Mouse (Mus musculus) MEL (cell line): ENCODE measurements around the gene Macrod2. TPM values are rescaled to one million over a fixed set of nuclear protein-coding genes. Genes with fewer than 3 reads are reported as not detected.

Experiments used
- DNase-seq: peaks from one replicate; pipeline ENCODE4 v3.0.0; 2011; ENCODE audit warnings: low read depth, low spot score
- H3K27ac ChIP-seq: 2 replicates; pipeline ENCODE4 v1.5.1; 2012; ENCODE audit warnings: low read depth, mild to moderate bottlenecking, control low read depth, low read length, moderate library complexity; ENCODE audit not compliant: control insufficient read depth
- H3K27me3 ChIP-seq, 2 experiments: fragments of 150-350 bp in 1 of 2; sonication (generic) in 1 of 2; 2 replicates each; pipeline ENCODE4 v1.6.1; 2012; ENCODE audit warnings: low read length in 2 of 2, mild to moderate bottlenecking in 2 of 2, improper control_type of control experiment in 1 of 2, moderate library complexity in 1 of 2; ENCODE audit not compliant: insufficient read depth in 2 of 2, control insufficient read depth in 1 of 2
- H3K36me3 ChIP-seq, 2 experiments: 2 replicates each; pipeline ENCODE4 v1.6.1; 2012 to 2014; ENCODE audit warnings: low read length in 2 of 2, improper control_type of control experiment in 1 of 2, inconsistent platforms in 1 of 2, mild to moderate bottlenecking in 1 of 2; ENCODE audit not compliant: insufficient read depth in 2 of 2, control insufficient read depth in 1 of 2
- H3K4me1 ChIP-seq, 2 experiments: fragments of 150-350 bp in 1 of 2; sonication (generic) in 1 of 2; 2 replicates each; pipeline ENCODE4 v1.6.1; 2012; ENCODE audit warnings: low read length in 2 of 2, improper control_type of control experiment in 1 of 2, mild to moderate bottlenecking in 1 of 2; ENCODE audit not compliant: insufficient read depth in 2 of 2, control insufficient read depth in 1 of 2
- H3K4me3 ChIP-seq, 2 experiments: fragments of 150-350 bp in 1 of 2; sonication (generic) in 1 of 2; 2 replicates each; pipeline ENCODE4 v1.5.1; 2012; ENCODE audit warnings: low read depth in 2 of 2, low read length in 2 of 2, mild to moderate bottlenecking in 2 of 2, moderate library complexity in 2 of 2, control low read depth in 1 of 2, improper control_type of control experiment in 1 of 2; ENCODE audit not compliant: control insufficient read depth in 1 of 2, insufficient read depth in 1 of 2
- H3K79me2 ChIP-seq: 2 replicates; pipeline ENCODE4 v1.6.1; 2012; ENCODE audit warnings: mild to moderate bottlenecking, low read length, moderate library complexity; ENCODE audit not compliant: control insufficient read depth, poor library complexity, insufficient read depth
- H3K9ac ChIP-seq: 2 replicates; pipeline ENCODE4 v1.6.1; 2012; ENCODE audit warnings: low read depth, mild to moderate bottlenecking, control low read depth, low read length, moderate library complexity; ENCODE audit not compliant: control insufficient read depth, poor library complexity, severe bottlenecking
- H3K9me3 ChIP-seq: fragments of 150-350 bp; sonication (generic); replicated peaks from 2 replicates; pipeline ENCODE4 v1.6.1; 2012; ENCODE audit warnings: mild to moderate bottlenecking, low read length, improper control_type of control experiment, moderate library complexity; ENCODE audit not compliant: insufficient read depth
- CHD1 ChIP-seq: IDR thresholded peaks from 2 replicates; pipeline ENCODE4 v1.6.1; 2012; ENCODE audit warnings: low read depth, mild to moderate bottlenecking, inconsistent platforms, low read length, improper control_type of control experiment
- CHD2 ChIP-seq: IDR thresholded peaks from 2 replicates; pipeline ENCODE4 v1.6.1; 2011; ENCODE audit warnings: low read length, improper control_type of control experiment
- CTCF ChIP-seq, 3 experiments: IDR thresholded peaks in 2 of 3; conservative IDR thresholded peaks in 1 of 3; 2 replicates each; pipeline ENCODE4 v1.5.1; 2011 to 2012; ENCODE audit warnings: low read length in 3 of 3, low read depth in 2 of 3, mild to moderate bottlenecking in 2 of 3, improper control_type of control experiment in 1 of 3, inconsistent platforms in 1 of 3, mixed read lengths in 1 of 3, moderate library complexity in 1 of 3; ENCODE audit not compliant: control insufficient read depth in 1 of 3, insufficient read depth in 1 of 3, poor library complexity in 1 of 3, severe bottlenecking in 1 of 3
- GATA1 ChIP-seq: IDR thresholded peaks from 2 replicates; pipeline ENCODE4 v1.6.1; 2011; ENCODE audit warnings: low read depth, low read length, improper control_type of control experiment
- KAT2A ChIP-seq: conservative IDR thresholded peaks from 2 replicates; pipeline ENCODE4 v1.6.1; 2012; ENCODE audit warnings: low read depth, low read length, improper control_type of control experiment, inconsistent platforms
- MAFK ChIP-seq: IDR thresholded peaks from 2 replicates; pipeline ENCODE4 v1.6.1; 2011; ENCODE audit warnings: low read depth, mild to moderate bottlenecking, low read length, improper control_type of control experiment, borderline replicate concordance
- MAX ChIP-seq: IDR thresholded peaks from 2 replicates; pipeline ENCODE4 v1.6.1; 2011; ENCODE audit warnings: low read length, improper control_type of control experiment
- RAD21 ChIP-seq: IDR thresholded peaks from 2 replicates; pipeline ENCODE4 v1.6.1; 2011; ENCODE audit warnings: mild to moderate bottlenecking, low read depth, low read length, improper control_type of control experiment
- TAL1 ChIP-seq: IDR thresholded peaks from 2 replicates; pipeline ENCODE4 v1.6.1; 2012; ENCODE audit warnings: mild to moderate bottlenecking, inconsistent platforms, low read length, moderate library complexity, mixed read lengths
- TCF12 ChIP-seq: IDR thresholded peaks from 2 replicates; pipeline ENCODE4 v1.6.1; 2014; ENCODE audit warnings: low read depth, mild to moderate bottlenecking, inconsistent platforms, low read length, improper control_type of control experiment, moderate library complexity
- ZMIZ1 ChIP-seq: IDR thresholded peaks from 2 replicates; pipeline ENCODE4 v1.6.1; 2012; ENCODE audit warnings: low read depth, mild to moderate bottlenecking, inconsistent platforms, low read length, improper control_type of control experiment, moderate library complexity
- polyA plus RNA-seq, 2 experiments: library from polyadenylated mRNA; stranded (reverse) in 1 of 2; unstranded in 1 of 2; fragments of >175 nt in 1 of 2; fragments of >200 nt in 1 of 2; gene quantifications; 2 replicates each; pipeline versions ENCODE4 v1.2.1 to v1.2.4; 2012; ENCODE audit warnings: low replicate concordance in 2 of 2, low read depth in 1 of 2; ENCODE audit not compliant: insufficient read length in 2 of 2, insufficient read depth in 1 of 2, missing spikeins in 1 of 2
- total RNA-seq: library from RNA; depleted of rRNA; stranded (reverse); fragments of 300-350 nt; gene quantifications from 2 replicates; pipeline ENCODE4 v1.2.3, GENCODE M21; 2012

Gene Macrod2
- total and polyA plus RNA-seq, 3 experiments = not detected

DNA sequence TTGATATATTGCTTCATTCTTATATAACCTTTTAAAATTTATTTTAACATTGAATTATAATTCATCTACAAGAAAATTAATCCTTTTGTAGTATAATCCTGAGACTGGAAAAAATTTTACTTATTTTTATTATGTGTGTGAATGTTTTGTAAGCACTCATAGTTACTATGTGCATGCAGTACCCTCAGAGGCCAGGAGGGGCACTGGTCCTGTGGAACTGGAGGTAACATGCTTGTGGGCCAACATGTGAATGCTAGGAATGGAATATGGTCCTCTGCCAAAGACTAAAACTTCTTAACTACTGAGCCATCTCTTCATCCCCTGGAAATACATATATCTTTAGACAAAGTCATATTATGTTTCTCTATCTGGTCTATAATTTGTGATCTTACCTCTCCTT is 531.8 kb downstream of the Macrod2 start:
- Histone ChIP-seq H3K27ac (no peak overlapping the region), H3K9me3 (no peaks in the 10 kb centered on the region), H3K79me2 (no peaks in the 10 kb centered on the region), H3K4me1 (no peaks in the 10 kb centered on the region), H3K36me3 (no peaks in the 10 kb centered on the region), H3K4me3 (no peak overlapping the region), H3K9ac (no peak overlapping the region), H3K27me3 (no peaks in the 10 kb centered on the region)
- peak; percentile 36 for DNase-seq
- TF ChIP-seq CHD1 (no peak), CTCF (IDR thresholded peaks at IDR 0.05 in 2 of 3, conservative IDR thresholded peaks at IDR 0.05 in 1 of 3; ENCODE audit: control insufficient read depth in 1 of 3, insufficient read depth in 1 of 3, low read depth in 2 of 3, low read length in 3 of 3, poor library complexity in 1 of 3, severe bottlenecking in 1 of 3) (peak; percentile 8 to 32 (median 18); a peak in 2 of 6 replicates), TCF12 (no peak)

DNA sequence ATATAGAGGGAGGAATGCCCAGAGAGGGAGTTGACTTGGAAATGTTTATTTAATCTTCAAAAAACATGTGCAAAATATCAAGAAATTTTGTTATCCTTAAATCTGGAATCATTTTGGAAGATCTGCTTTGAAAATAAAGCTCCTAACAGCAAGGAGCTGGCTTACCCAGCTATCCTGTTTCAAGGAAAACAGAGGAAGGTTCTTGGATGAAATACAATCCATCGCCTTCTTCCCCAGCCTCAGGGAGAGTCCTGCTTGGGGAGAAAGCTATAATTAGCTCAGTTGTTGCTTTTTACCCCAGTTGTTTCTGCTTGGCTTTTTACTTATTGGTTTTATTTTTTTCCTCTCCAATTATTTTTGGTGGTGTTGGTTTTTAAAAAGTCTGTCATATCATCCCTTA is 539.4 kb downstream of the Macrod2 start:
- no peaks in the 10 kb centered on the region for H3K79me2 ChIP-seq
- no peaks in the 10 kb centered on the region for H3K36me3 ChIP-seq
- H3K27me3 ChIP-seq = no peaks in the 10 kb centered on the region
- no peak overlapping the region for H3K27ac ChIP-seq
- H3K4me3 ChIP-seq = no peak overlapping the region
- no peaks in the 10 kb centered on the region for H3K4me1 ChIP-seq
- no peaks in the 10 kb centered on the region for H3K9me3 ChIP-seq
- no peak overlapping the region for H3K9ac ChIP-seq
- TF ChIP-seq MAFK = no peak
- TF ChIP-seq CHD2 = no peak
- no peak for TF ChIP-seq RAD21
- no peak for TF ChIP-seq KAT2A
- no peak for DNase-seq

DNA sequence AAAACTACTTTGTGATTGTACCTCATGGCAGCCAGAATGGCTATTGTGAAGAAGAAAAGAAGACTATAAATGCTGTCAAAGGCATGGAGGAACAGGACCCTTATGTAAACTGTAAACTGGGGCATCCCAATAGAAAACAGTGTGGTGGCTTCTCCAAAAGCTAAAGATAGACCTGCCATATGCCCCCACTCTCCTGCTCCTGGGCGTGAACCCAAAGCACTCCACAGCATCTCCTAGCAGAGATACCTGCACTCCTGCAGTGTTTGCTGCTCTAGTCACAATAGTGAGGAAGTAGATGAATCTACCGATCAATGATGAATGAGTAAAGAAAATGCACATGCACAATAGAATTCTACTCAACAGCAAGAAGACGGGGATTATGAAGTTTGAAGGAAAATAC is 554.4 kb downstream of the Macrod2 start:
- Histone ChIP-seq H3K27me3 (no peaks in the 10 kb centered on the region), H3K27ac (no peak overlapping the region), H3K9me3 (no peaks in the 10 kb centered on the region), H3K9ac (no peak overlapping the region), H3K79me2 (no peaks in the 10 kb centered on the region), H3K36me3 (no peaks in the 10 kb centered on the region), H3K4me1 (no peaks in the 10 kb centered on the region), H3K4me3 (no peak overlapping the region)
- no peak for DNase-seq
- no peak for TF ChIP-seq MAX
- TF ChIP-seq GATA1 = no peak
- no peak for TF ChIP-seq TAL1
- no peak for TF ChIP-seq MAFK
- no peak for TF ChIP-seq ZMIZ1
